Mouse (Mus musculus) gastrocnemius, postnatal 14 days (tissue): ENCODE measurements around the gene Chaf1a. TPM values are rescaled to one million over a fixed set of nuclear protein-coding genes. Genes with fewer than 3 reads are reported as not detected.

ENCODE experiments used
- DNase-seq: peaks from one replicate; pipeline ENCODE4 v3.0.0; 2021; ENCODE audit warnings: mixed read lengths
- intact Hi-C: fragments of 180-260 bp; cut with DNase I; formaldehyde crosslinking; loops from one replicate; pipeline ENCODE4 v1.15.1; 2025; ENCODE audit warnings: low total_unique reads
- total RNA-seq, 2 experiments: library from RNA; stranded (reverse); gene quantifications; 2 replicates each; pipeline ENCODE4 v1.2.3; 2021

Gene Chaf1a
- total RNA-seq, 2 experiments from 2014 or later = 1.8 to 2.3 TPM

GRCm38 (mm10) chr17:56017848-56018247 lies 22.4 kb upstream of the Chaf1a start:
- intact Hi-C loops = no loop called here
- DNase-seq = no peak

- intact Hi-C loops = no loop called here
- DNase-seq = no peak
Observed at GRCm38 (mm10) chr17:56018347-56019131, 21.7 kb upstream of the Chaf1a start.

- no peak for DNase-seq
- intact Hi-C loops = no loop called here
Observed at GRCm38 (mm10) chr17:56020400-56021084, 19.7 kb upstream of the Chaf1a start.

GRCm38 (mm10) chr17:56021161-56021910 lies 18.9 kb upstream of the Chaf1a start:
- intact Hi-C loops = no loop called here
- no peak for DNase-seq

GRCm38 (mm10) chr17:56022131-56022988 lies 17.9 kb upstream of the Chaf1a start:
- intact Hi-C loops = no loop called here
- no peak for DNase-seq

GRCm38 (mm10) chr17:56022989-56023290 lies 17.3 kb upstream of the Chaf1a start:
- intact Hi-C loops = no loop called here
- DNase-seq = no peak

- DNase-seq = no peak
- intact Hi-C loops = no loop called here
Observed at GRCm38 (mm10) chr17:56023386-56023785, 16.9 kb upstream of the Chaf1a start.

GRCm38 (mm10) chr17:56024476-56024875 lies 15.8 kb upstream of the Chaf1a start:
- intact Hi-C loops = no loop called here
- no peak for DNase-seq

- no peak for DNase-seq
Observed at GRCm38 (mm10) chr17:56024931-56025330, 15.3 kb upstream of the Chaf1a start.

GRCm38 (mm10) chr17:56026303-56026702 lies 13.9 kb upstream of the Chaf1a start:
- DNase-seq = no peak
- intact Hi-C loops = no loop called here

More at GRCm38 (mm10) chr17:56024931-56025330, 15.3 kb upstream of the Chaf1a start:
- intact Hi-C loops = no loop called here

- intact Hi-C loops = no loop called here
Observed at GRCm38 (mm10) chr17:56026881-56027280, 13.4 kb upstream of the Chaf1a start.

GRCm38 (mm10) chr17:56027801-56028441 lies 12.3 kb upstream of the Chaf1a start:
- no peak for DNase-seq
- intact Hi-C loops = no loop called here

More at GRCm38 (mm10) chr17:56026881-56027280, 13.4 kb upstream of the Chaf1a start:
- no peak for DNase-seq

GRCm38 (mm10) chr17:56030238-56030870 lies 9.9 kb upstream of the Chaf1a start:
- DNase-seq = no peak
- intact Hi-C loops = no loop called here

- peak; percentile 43 for DNase-seq
- intact Hi-C loops = no loop called here
Observed at GRCm38 (mm10) chr17:56030919-56031318, 9.3 kb upstream of the Chaf1a start.

- DNase-seq = no peak
- intact Hi-C loops = no loop called here
Observed at GRCm38 (mm10) chr17:56031431-56031830, 8.8 kb upstream of the Chaf1a start.

GRCm38 (mm10) chr17:56032127-56032733 lies 8.0 kb upstream of the Chaf1a start:
- intact Hi-C loops = no loop called here
- DNase-seq = no peak

GRCm38 (mm10) chr17:56032831-56033230 lies 7.4 kb upstream of the Chaf1a start:
- DNase-seq = no peak
- intact Hi-C loops = no loop called here

GRCm38 (mm10) chr17:56034040-56034725 lies 6.1 kb upstream of the Chaf1a start:
- intact Hi-C loops = no loop called here
- peak; percentile 68 for DNase-seq
